Mouse (Mus musculus): ENCODE measurements around the gene Pin1.
A peak's percentile ranks its signal among the peaks of the same experiment; 100 is the strongest.
"Not testable (repeated sequence)": the region's sequence is repeated elsewhere in the genome, so short reads cannot be mapped to it uniquely, and the experiment has no call there.

The Pin1 gene

DNA sequence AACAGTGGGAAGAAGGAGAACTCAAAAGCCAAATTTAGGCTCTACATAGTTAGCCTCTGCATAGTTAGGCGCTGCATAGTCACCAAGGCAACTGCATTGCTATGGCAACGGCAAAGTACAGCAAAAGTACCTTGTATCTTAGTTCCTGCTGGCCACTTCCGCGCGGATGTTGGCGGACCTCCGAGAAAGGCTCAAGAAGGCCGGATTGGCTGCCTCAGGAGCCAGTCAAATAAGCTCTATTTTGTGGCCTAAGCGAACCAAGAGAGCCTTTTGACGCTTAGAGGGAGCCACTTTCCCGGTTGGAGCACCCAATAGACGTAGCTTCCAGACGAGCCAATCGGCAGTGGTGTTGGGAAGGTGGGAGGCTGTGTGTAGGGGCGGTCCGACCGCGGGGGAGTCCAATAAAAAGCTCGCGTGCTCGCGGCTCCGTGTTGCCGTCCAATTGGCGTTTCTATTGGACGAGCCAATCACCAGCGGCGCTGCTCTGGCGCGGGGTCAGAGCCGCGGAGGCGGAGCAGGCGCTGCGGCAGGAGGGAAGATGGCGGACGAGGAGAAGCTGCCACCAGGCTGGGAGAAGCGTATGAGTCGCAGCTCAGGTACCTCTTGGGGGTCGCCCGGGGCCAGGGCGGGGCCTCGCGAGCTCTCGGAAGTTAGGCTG, at the start of gene Pin1:
Gene Pin1 (plus strand): TSS at position 494 of the 658 bp plus-strand sequence.
- peak; percentile 99 for DNase-seq (ENCODE audit: low spot score in 2 of 2)

DNA sequence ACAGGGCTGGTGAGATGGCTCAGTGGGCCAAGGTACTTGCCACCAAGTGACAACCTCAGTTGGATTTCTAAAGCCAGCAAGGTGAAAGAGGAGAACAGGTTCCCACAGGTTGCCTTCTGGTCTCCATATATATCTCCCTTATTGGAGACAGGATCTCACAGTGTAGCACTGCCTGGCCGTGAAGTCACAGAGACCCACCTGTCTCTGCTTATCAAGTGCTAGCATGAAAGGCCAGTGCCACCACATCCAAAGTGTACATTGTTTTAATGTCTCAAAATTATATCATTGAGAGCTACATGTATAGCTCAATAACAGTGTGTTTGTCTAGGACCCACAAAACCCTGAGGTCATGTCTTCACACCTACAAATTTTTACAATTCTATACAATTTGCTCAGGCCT, 45.6 kb upstream of the Pin1 start:
- no peak for DNase-seq (ENCODE audit: low spot score in 2 of 2)

DNA sequence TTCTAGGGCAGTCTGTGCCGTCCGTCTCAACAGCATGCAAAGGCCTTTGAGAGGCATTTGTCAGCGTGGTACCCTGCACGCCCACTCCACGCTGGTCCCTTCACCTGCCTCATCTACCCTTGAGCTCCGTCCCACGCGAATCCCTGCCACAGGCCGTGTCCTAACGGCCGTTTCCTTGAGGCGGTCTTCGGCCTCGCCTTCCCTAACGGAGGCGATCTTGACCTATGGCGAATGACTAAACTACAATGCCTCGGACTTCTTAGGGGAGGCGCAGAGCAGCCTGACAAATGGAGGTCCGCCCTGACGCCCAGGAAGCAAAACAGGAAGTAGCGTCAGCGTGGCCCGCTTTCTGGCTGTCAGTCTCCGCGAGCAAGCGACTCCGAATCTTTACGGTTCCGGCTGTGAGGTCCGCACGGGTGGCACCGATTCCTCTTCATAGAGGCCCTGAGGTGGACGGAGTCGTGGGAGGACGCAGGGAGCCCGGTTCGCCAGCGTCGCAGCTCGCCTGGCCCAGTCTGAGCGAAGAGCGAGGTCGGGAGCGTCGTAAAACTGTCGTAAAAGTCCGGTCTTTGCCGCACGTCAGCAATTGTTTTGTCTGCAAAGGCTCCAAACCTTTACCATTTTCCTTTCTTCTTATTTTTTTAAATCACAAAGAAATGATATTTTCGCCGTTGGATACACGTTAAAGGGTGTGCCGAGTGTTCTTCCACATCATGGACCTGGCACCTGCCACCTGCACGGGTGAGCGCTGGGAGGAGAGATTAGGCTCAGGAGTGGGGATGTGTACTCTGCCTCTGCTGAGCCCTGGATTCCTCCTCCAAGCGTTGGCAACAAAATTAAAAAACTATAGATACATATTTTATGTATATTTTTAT, 44.6 kb upstream of the Pin1 start:
- peak; percentile 82 to 84 for DNase-seq (ENCODE audit: low spot score in 2 of 2)

DNA sequence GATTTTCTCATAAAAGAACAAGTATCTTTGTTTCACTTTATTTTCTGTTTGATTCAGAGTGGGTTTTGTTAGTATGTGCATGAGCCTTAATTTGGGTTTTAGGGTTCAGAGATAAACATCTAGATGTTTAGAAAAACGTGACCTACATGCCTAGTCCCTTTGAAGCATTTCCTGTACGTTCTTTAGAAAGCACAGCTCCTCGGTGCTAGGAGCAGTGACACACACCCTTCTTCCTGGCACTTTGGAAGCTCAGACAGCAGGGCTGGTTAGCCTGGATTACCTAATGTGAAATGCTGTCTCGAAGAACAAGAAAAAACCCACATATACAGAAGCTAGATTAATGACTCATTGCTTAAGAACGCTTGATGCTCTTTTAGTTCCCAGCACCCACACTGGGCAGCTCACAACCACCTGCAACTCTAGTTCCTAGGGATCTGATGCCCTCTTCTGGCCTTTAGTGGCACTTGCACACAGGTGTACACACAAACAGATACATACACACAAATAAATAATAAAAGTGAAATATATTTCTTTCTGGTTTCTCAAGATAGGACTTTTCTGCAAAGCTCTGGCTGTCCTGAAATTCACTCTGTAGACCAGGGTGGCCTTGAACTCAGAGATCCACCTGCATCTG, 41.9 kb upstream of the Pin1 start:
- no peak for DNase-seq (ENCODE audit: low spot score in 2 of 2)

DNA sequence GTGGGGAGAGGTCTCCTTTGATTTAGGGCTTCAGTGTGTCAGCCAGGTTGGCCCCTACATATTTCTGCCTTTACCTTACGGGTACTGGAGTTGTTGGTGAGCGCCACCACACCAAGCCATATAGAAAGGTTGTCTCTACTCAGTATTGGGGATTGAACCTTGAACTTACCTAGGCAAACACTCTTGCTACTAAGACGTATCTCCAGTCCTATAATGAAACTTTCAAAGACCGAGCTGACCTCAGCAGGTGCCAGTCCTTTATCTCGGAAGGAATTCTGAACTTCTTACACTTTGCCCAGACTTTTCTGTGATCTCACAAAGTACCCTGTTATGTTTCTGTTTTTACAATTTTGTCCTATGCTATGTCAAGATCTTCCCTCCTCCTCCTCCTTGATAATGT, 39.9 kb upstream of the Pin1 start:
- DNase-seq (ENCODE audit: low spot score in 2 of 2): no peak

DNA sequence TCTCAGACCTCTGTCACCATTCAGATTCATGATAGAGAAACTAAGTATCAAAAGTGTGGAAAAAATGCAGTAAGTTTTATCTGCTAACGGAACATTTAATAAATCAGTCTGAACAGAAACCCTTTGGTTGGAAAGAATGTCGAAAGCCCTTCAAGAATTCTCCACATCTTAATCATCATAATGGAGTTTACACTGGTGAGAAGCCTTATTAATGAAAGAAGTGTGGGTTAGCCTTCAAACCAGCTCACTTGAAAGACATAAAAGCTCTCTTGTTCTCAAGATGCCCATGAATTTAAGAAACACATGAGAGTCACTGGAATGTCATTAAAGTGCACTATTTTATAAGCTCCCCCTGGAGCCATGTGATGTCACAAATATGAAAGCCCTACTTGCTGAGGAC, 35.2 kb upstream of the Pin1 start:
- no peak for DNase-seq (ENCODE audit: low spot score in 2 of 2)

DNA sequence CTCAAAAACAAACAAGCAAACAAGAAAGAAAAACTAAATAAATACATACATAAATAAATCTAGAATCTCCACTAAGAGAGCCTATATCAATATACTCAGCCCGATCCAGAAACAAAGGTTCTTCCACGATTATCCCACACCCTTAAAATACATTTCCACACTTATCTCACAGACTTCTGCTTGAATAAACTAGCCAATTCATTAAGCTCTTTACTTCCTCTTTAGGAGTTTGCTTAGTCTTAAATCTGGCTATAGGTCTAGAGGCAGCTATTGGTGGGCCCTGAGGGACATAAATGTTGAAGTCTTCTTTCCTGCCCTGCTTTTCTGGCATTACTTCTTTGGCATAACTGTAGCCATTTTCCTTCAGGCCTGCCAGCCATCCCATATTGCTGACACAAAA, 20.6 kb upstream of the Pin1 start:
- no peak for DNase-seq (ENCODE audit: low spot score in 2 of 2)

DNA sequence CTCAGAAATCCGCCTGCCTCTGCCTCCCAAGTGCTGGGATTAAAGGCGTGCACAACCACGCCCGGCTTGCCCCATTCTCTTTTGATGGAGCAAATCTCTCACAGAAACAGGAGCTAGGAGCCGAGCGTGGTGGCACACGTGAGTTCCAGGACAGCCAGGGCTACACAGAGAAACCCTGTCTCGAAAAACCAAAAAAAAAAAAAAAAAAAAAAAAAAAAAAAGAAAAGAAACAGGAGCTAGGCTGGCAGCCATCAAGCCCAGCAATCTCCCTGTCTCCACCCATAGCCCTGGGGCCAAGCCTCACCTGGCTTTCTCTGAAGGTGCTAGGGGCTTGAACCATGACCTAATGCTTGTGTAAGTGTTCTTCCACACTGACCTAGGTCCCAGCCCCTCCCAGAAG, 16.2 kb upstream of the Pin1 start:
- DNase-seq (ENCODE audit: low spot score in 2 of 2): not testable (repeated sequence)

DNA sequence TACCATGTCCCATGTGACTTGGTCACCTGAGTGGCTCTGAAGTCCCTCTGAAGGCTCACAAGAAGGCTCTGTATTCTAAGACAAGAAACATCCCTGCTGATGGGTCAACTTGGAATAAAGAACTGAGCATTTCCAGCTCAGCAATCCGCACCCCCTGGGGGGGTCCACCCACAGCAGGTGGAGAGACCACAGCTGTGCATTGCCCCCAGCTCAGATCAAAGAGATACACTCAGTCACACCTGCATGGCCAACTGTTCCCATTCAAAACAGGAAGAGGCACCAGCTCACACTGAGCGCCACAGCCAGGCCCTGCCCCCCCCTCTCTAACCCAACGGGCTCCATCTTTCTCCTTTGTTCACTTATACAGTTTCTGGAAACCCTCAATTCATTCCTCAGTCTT, 15.6 kb upstream of the Pin1 start:
- DNase-seq (ENCODE audit: low spot score in 2 of 2): peak; percentile 71 to 75

DNA sequence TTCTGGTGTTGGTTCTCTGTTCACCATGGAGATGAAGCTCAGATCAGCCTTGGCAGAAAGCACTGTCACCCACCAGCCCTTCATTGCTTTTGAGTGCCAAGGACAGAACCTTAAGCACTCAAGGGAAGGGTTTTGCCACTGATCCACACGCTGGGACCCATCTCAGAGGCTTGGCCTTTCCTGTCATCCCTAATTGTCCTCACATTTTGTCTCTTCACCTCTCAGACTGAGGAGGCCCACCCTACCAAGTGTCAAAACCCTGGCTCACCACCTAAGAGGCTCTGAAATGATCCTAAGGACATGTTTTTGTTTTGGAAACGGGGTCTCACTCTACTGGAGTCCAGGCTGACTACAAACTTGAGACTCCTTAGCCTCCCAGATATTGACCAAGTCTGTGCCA, 15.1 kb upstream of the Pin1 start:
- no peak for DNase-seq (ENCODE audit: low spot score in 2 of 2)

DNA sequence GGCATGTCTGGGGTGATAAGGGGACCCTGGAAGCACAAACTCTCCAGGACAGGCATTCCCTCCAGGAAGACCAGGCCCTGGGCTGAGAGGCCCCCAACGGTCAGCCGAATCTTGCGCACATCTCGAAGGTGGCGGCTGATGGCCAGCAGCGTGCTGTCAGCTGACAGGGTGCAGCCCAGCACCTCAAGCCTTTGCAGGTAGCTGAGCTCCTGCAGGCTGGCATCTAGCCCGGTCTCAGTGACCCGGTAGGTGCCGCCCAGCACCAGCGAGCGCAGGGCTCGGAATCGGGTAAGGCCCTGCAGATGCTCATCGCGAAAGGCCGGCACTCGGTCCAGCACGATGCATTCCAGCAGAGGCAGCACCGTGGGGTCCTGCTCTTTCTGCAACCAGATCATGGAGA, 13.3 kb upstream of the Pin1 start:
- no peak for DNase-seq (ENCODE audit: low spot score in 2 of 2)

DNA sequence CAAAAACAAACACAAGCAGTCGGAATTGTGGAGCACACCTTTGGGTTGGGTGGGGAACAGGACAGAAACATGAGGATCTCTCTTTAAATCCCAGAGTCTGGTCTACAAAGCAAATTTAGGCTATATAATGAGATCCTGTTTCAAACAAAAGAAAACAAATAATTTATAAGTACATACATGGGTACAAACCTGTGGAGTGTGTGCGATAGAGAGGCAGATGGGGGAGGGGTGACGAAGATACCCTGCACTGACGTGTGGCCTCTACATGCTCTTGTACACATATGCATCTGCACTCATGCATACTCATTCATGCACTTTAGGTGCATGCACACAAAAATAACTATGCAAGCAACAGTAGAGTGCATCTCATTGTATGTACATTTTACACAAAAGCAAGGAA, 12.4 kb upstream of the Pin1 start:
- DNase-seq (ENCODE audit: low spot score in 2 of 2): no peak

DNA sequence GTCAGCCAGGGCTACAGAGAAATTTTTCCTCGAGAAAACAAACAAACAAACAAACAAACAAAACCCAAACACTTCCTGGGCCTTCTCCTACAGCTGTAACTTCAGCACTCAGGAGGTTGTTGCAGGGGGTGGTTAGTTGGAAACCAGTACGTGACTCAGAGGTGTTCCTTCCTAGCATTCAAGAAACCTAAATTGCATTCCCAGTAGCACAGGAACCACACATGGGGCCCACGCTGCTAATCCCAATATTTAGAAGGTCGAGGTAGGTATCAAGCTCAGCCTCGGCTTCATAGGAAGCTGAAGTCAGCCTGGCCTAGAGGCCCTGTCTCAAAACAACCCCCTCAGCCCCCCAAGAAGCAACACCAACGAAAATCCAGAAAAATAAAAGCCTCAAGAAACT, 10.4 kb upstream of the Pin1 start:
- no peak for DNase-seq (ENCODE audit: low spot score in 2 of 2)

DNA sequence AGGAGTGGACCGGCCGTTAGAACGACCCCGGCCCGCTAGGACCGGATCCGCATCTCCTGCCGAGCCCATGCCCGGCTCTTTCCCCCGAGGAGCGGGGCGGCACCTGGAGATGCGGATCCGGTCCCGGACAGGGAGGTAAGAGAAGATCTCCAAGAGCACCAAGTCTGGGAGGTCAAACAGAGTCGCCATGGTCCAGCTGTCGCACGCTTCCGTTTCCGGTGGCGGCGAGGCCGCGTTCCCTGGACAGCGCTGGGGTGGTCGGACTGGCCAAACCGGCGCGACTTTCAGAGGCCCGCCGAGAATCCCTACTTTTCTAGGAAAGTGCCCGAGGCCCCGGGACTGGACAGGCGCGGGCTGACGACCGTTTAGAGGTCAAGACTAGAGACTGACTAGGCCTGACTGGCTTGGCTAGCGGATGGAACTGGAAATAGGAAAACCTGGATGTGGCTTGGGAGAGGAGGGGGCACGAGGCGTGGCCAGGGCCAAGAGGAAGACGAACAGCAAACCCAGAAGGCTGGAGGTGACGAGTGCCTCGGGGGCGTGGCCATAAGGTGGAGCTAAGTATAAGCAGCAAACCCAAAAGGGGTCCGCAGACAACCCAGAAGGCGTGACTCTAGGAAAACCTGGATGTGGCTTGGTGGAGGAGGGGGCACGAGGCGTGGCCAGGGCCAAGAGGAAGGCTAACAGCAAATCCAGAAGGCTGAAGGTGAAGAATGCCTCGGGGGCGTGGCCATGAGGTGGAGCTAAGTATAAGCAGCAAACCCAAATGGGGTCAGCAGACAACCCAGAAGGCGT, 9.6 kb upstream of the Pin1 start, which contains the start of gene Ubl5:
Gene Ubl5 (plus strand): TSS at position 778 of the 795 bp plus-strand sequence.
- DNase-seq (ENCODE audit: low spot score in 2 of 2): peak; percentile 64 to 73

DNA sequence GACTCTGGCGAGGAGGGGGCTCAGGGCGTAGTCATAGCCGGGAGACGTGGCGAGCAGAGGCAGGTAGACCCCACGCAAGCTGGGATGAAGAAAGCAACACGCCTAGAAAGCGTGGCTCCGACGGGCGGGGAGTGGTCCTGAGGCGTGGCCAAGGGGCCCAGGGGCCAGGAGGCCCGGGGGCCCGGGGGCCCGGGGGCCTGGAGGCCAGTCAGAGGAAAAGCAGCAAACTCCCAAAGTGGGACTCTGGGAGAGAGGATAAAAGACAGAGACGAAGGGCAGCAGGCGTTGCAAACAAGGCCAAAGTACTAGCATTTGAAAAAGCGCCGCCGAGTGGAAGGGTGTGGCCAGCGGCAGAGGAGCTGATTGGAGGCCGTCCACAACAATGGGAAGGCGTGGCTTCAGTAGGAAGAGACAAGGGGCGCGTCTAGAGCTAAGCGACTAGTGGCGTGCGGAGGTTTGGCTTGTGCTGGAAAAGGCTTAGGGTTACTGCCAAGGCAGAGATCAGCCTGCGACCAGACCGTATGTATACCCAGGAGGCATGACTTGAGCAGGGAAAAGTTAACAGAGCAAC, 8.9 kb upstream of the Pin1 start:
- DNase-seq (ENCODE audit: low spot score in 2 of 2): peak; percentile 85 to 89

DNA sequence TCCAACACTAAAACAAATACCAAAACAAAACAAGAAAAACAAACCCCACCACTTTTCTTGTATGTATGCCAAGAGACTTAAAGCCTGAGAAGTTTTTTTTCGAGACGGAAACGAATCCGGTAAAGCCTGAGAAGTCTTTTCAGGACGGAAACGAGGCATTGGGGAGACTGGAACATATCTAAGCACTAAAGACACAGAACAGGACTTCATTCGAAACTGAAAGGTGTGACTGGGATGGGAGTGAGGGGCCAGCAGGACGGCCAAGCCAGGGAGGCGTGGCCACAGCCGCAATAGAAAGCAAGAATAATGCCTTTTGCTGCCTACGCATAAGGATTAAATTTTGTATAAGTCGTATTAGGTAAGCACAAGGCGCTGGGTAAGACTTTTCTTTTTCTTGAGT, 8.1 kb upstream of the Pin1 start:
- no peak for DNase-seq (ENCODE audit: low spot score in 2 of 2)

DNA sequence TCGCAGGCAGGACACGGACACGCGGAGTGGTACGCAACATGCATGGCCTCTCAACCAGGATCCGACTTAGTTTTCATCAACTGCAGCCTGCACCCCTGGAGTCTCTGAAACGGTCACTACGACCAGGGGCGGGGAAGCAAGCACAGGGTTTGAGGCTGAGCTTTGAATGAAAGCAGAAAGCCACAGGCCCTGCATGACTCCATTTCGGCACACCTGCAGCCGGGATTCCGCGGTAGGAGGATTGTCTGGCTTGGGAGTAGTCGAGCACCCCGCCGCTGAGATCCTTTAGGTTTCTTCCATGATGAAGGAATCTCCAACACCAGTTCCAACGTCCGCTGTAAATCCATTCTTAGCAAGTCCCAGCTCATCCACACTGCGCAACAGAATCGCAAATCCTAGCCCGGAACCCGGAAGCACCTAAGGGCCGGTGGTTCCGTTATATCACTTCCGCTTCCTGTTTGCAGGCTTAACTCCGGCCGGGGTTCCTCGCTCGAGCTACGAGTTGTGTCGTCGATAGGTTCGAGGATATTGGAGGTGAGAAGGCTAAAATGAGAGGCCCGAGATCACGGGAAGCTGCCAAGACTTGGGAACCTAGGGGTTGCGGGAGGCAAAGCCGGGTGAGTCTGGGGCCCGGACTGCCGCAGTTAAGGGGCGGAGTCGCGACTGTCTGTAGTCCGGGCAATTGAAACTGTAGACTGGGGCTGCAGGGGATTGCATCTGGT, 7.4 kb upstream of the Pin1 start, which contains the start of gene Fbxl12:
Gene Fbxl12 (minus strand): TSS at position 408 of the 722 bp plus-strand sequence.
- peak; percentile 77 to 80 for DNase-seq (ENCODE audit: low spot score in 2 of 2)

DNA sequence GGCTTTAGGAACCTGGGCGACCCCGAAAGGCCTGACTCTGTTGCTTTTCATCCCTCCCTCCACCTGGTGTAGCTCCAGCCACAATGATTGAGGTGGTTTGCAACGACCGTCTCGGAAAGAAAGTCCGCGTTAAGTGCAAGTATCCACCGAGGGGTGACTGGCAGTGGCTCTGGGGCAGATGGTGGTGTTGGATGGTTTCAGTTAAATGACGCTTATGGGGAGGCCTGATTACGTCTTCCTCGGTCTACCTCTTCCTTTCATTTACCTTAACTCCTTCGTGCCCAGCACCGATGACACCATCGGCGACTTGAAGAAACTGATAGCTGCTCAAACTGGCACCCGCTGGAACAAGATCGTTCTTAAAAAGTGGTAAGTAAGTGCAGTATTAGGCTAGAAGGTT, 6.8 kb upstream of the Pin1 start:
- no peak for DNase-seq (ENCODE audit: low spot score in 2 of 2)

DNA sequence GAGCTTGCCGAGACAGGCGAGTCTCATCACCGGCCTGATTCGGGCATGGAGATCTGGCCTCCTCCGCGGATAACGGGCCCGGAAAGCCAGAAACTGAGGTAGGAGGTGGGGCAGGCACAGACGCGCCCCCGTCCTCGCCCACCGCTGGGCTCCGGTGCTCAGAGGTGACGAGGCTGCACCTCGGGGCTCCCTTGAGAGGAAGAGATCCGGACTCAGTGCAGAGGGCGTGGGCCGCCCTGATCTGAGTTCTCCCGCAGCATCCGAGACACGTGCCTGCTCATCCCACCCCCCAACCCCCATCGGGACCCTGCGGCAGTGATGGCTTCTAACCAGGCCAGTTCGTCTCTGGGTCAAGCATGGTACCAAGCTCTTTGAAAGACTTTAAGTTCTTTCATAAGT, 364 bp downstream of the Pin1 start:
- no peak for DNase-seq (ENCODE audit: low spot score in 2 of 2)

DNA sequence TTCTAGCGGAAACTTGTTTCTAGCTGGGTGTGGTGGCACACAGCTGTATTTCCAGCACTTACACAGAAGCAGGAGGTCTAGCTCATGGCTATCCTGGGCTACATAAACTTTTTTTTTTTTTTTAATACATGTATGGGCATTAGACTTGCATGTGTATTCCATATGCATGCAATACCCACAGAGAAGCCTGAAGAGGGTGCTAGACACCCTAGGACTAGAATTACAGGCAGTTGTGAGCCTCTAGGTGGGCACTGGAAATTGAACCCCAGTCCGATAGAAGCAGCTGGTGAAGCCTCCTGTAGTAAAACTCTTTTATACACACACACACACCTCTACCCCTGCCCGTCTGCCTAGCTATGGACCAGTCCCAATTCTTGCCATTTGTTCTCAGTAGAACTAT, 2.0 kb downstream of the Pin1 start:
- DNase-seq (ENCODE audit: low spot score in 2 of 2): no peak

DNA sequence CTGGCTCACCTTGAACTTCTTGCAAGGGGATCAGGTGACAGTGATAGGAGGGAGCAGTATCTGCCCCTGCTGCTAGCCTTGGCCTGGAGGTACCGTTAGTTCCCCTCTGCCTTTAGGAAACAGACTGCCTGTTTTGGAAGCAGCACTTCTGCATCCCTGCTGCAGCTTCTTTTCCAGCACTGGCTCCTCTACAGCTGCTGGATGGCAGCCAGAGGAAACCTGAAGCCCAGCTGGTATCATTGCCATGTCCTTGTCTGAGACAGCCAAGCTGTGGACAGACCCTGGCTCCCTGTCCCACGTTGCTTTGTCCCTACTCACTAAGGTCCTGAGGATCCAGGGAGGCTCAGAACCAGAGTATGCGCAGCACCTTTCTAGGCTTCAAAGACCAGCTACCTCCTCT, 5.7 kb downstream of the Pin1 start:
- DNase-seq (ENCODE audit: low spot score in 2 of 2): no peak

Measured in spleen, postnatal 36 days (tissue).